Mouse (Mus musculus): ENCODE data around the gene Atxn7l1. TPM values are rescaled to one million over a fixed set of nuclear protein-coding genes. Genes with fewer than 3 reads are reported as not detected.

The Atxn7l1 gene
- polyA plus RNA-seq, 1 experiment: 176 TPM

- no peaks in the 10 kb centered on the region for H3K27me3 ChIP-seq (ENCODE audit: control insufficient read depth, insufficient read depth, low read length)
- peak overlapping the region; percentile 72; the same call in 1 of the 2 replicates for H3K4me3 ChIP-seq (ENCODE audit: control insufficient read depth, low read depth, low read length)
- TF ChIP-seq CTCF (IDR thresholded peaks at IDR 0.05; ENCODE audit: control insufficient read depth, insufficient read depth, insufficient replicate concordance, low read depth, low read length) (no peak), POLR2A (IDR thresholded peaks at IDR 0.05; ENCODE audit: control insufficient read depth, low read depth, low read length) (no peak)
- no peak overlapping the region for H3K27ac ChIP-seq (ENCODE audit: control insufficient read depth, insufficient read depth, low read depth, low read length)
- peaks cover 5% of the 10 kb centered on the region for H3K4me1 ChIP-seq (ENCODE audit: control insufficient read depth, insufficient read depth, low read length)
- H3K36me3 ChIP-seq (ENCODE audit: control insufficient read depth, insufficient read depth, low read length): no peaks in the 10 kb centered on the region
Observed at GRCm38 (mm10) chr12:33303384-33303770, 155.9 kb downstream of the Atxn7l1 start.

- H3K4me3 ChIP-seq (ENCODE audit: control insufficient read depth, low read depth, low read length): no peak overlapping the region
- H3K4me1 ChIP-seq (ENCODE audit: control insufficient read depth, insufficient read depth, low read length): peaks cover 5% of the 10 kb centered on the region
- H3K27me3 ChIP-seq (ENCODE audit: control insufficient read depth, insufficient read depth, low read length): no peaks in the 10 kb centered on the region
- H3K36me3 ChIP-seq (ENCODE audit: control insufficient read depth, insufficient read depth, low read length): no peaks in the 10 kb centered on the region
- no peak overlapping the region for H3K27ac ChIP-seq (ENCODE audit: control insufficient read depth, insufficient read depth, low read depth, low read length)
- TF ChIP-seq POLR2A (IDR thresholded peaks at IDR 0.05; ENCODE audit: control insufficient read depth, low read depth, low read length) (no peak), CTCF (IDR thresholded peaks at IDR 0.05; ENCODE audit: control insufficient read depth, insufficient read depth, insufficient replicate concordance, low read depth, low read length) (no peak)
Observed at GRCm38 (mm10) chr12:33305106-33305505, 157.6 kb downstream of the Atxn7l1 start.

- H3K27ac ChIP-seq (ENCODE audit: control insufficient read depth, insufficient read depth, low read depth, low read length): no peak overlapping the region
- H3K4me1 ChIP-seq (ENCODE audit: control insufficient read depth, insufficient read depth, low read length): peaks cover 5% of the 10 kb centered on the region
- no peak overlapping the region for H3K4me3 ChIP-seq (ENCODE audit: control insufficient read depth, low read depth, low read length)
- no peaks in the 10 kb centered on the region for H3K27me3 ChIP-seq (ENCODE audit: control insufficient read depth, insufficient read depth, low read length)
- TF ChIP-seq POLR2A (IDR thresholded peaks at IDR 0.05; ENCODE audit: control insufficient read depth, low read depth, low read length) (no peak), CTCF (IDR thresholded peaks at IDR 0.05; ENCODE audit: control insufficient read depth, insufficient read depth, insufficient replicate concordance, low read depth, low read length) (no peak)
- H3K36me3 ChIP-seq (ENCODE audit: control insufficient read depth, insufficient read depth, low read length): no peaks in the 10 kb centered on the region
Observed at GRCm38 (mm10) chr12:33306476-33306875, 159.0 kb downstream of the Atxn7l1 start.

- no peak overlapping the region for H3K27ac ChIP-seq (ENCODE audit: control insufficient read depth, insufficient read depth, low read depth, low read length)
- H3K4me1 ChIP-seq (ENCODE audit: control insufficient read depth, insufficient read depth, low read length): no peaks in the 10 kb centered on the region
- H3K27me3 ChIP-seq (ENCODE audit: control insufficient read depth, insufficient read depth, low read length): no peaks in the 10 kb centered on the region
- H3K36me3 ChIP-seq (ENCODE audit: control insufficient read depth, insufficient read depth, low read length): no peaks in the 10 kb centered on the region
- TF ChIP-seq POLR2A (IDR thresholded peaks at IDR 0.05; ENCODE audit: control insufficient read depth, low read depth, low read length): no peak
- TF ChIP-seq CTCF (IDR thresholded peaks at IDR 0.05; ENCODE audit: control insufficient read depth, insufficient read depth, insufficient replicate concordance, low read depth, low read length): no peak
- no peak overlapping the region for H3K4me3 ChIP-seq (ENCODE audit: control insufficient read depth, low read depth, low read length)
Observed at GRCm38 (mm10) chr12:33308668-33309067, 161.2 kb downstream of the Atxn7l1 start.

- Histone ChIP-seq H3K4me3 (ENCODE audit: control insufficient read depth, low read depth, low read length) (peak overlapping the region; percentile 65), H3K4me1 (ENCODE audit: control insufficient read depth, insufficient read depth, low read length) (peaks cover 6% of the 10 kb centered on the region; the same call in 1 of the 2 replicates), H3K27me3 (ENCODE audit: control insufficient read depth, insufficient read depth, low read length) (no peaks in the 10 kb centered on the region), H3K36me3 (ENCODE audit: control insufficient read depth, insufficient read depth, low read length) (no peaks in the 10 kb centered on the region), H3K27ac (ENCODE audit: control insufficient read depth, insufficient read depth, low read depth, low read length) (no peak overlapping the region)
- no peak for TF ChIP-seq POLR2A (IDR thresholded peaks at IDR 0.05; ENCODE audit: control insufficient read depth, low read depth, low read length)
- TF ChIP-seq CTCF (IDR thresholded peaks at IDR 0.05; ENCODE audit: control insufficient read depth, insufficient read depth, insufficient replicate concordance, low read depth, low read length): no peak
Observed at GRCm38 (mm10) chr12:33313828-33314671, 166.6 kb downstream of the Atxn7l1 start.

- no peaks in the 10 kb centered on the region for H3K27me3 ChIP-seq (ENCODE audit: control insufficient read depth, insufficient read depth, low read length)
- H3K4me3 ChIP-seq (ENCODE audit: control insufficient read depth, low read depth, low read length): peak overlapping the region; percentile 65
- H3K27ac ChIP-seq (ENCODE audit: control insufficient read depth, insufficient read depth, low read depth, low read length): peak overlapping the region; percentile 23
- no peaks in the 10 kb centered on the region for H3K36me3 ChIP-seq (ENCODE audit: control insufficient read depth, insufficient read depth, low read length)
- H3K4me1 ChIP-seq (ENCODE audit: control insufficient read depth, insufficient read depth, low read length): peaks cover 6% of the 10 kb centered on the region; the same call in 1 of the 2 replicates
- TF ChIP-seq POLR2A (IDR thresholded peaks at IDR 0.05; ENCODE audit: control insufficient read depth, low read depth, low read length): peak; percentile 41; the same call in 1 of the 2 replicates
- TF ChIP-seq CTCF (IDR thresholded peaks at IDR 0.05; ENCODE audit: control insufficient read depth, insufficient read depth, insufficient replicate concordance, low read depth, low read length): no peak
Observed at GRCm38 (mm10) chr12:33314924-33315643, 167.6 kb downstream of the Atxn7l1 start.

GRCm38 (mm10) chr12:33315804-33316203, 168.3 kb downstream of the Atxn7l1 start:
- Histone ChIP-seq H3K27ac (ENCODE audit: control insufficient read depth, insufficient read depth, low read depth, low read length) (no peak overlapping the region), H3K4me3 (ENCODE audit: control insufficient read depth, low read depth, low read length) (peak overlapping the region; percentile 33; the same call in 1 of the 2 replicates), H3K36me3 (ENCODE audit: control insufficient read depth, insufficient read depth, low read length) (no peaks in the 10 kb centered on the region), H3K27me3 (ENCODE audit: control insufficient read depth, insufficient read depth, low read length) (no peaks in the 10 kb centered on the region), H3K4me1 (ENCODE audit: control insufficient read depth, insufficient read depth, low read length) (peaks cover 6% of the 10 kb centered on the region; the same call in 1 of the 2 replicates)
- TF ChIP-seq POLR2A (IDR thresholded peaks at IDR 0.05; ENCODE audit: control insufficient read depth, low read depth, low read length) (no peak), CTCF (IDR thresholded peaks at IDR 0.05; ENCODE audit: control insufficient read depth, insufficient read depth, insufficient replicate concordance, low read depth, low read length) (no peak)
